Mouse (Mus musculus): Measurements from ENCODE around the gene Bdkrb2. TPM values are rescaled to one million over a fixed set of nuclear protein-coding genes. Genes with fewer than 3 reads are reported as not detected.

Gene Bdkrb2
- polyA plus RNA-seq, 1 experiment: not detected

DNA sequence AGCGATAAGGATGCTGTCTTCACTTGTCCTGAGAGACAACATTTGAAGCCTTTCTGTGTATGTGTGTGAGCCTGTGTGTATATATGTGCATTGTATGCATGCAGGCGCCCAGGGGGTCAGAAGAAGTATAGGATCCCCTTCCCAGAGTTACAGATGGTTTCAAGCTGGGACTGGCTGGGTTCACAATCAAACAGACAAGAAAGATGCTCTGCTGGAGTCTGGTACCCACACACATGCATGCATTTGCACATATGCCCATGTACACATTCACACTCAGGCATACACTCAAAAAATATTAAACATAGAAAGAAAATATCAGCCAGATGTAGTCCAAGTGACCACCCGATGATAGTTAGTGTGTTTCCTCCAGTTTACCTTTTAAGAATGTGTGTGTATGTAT is 20.5 kb upstream of the Bdkrb2 start:
- TF ChIP-seq GATA1 (IDR thresholded peaks at IDR 0.05; ENCODE audit: low read length): no peak

DNA sequence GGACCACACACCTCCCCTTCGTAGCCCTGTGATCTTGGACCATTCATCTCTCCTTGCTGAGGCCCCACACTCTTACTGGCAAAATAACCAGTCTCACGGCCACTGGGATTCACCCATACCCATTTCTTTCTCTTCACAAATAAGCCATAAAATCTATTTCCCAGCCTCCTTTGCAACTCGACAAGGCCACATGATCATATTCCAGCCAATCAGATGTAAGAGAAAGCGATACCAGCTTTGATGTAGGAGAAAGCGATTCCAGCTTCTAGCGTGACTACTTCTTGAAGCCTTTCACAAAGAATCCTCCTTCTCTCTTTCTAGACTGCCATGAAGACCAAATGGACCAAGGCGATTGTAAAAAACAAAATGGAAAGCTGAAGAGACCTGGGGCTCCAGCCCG is 19.9 kb upstream of the Bdkrb2 start:
- TF ChIP-seq GATA1 (IDR thresholded peaks at IDR 0.05; ENCODE audit: low read length): no peak

DNA sequence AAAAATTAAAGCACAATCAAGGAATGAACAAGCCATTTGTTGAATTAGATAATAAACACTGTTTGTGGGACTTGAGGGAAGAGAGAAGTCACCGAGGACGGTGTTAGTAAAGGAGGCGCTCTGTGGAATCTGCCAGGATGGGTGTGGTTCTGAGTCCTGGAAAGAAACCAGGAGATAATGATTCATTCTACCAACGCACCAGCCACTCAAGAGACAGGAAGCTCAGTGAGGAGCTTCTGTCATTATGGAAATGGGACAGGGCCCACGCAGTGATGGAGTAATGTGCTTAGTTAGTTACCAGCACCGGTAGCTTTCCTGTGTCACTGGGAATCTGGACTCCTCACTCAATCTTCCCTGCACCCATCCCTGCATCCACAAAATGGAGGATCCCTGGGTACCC is 19.3 kb upstream of the Bdkrb2 start:
- TF ChIP-seq GATA1 (IDR thresholded peaks at IDR 0.05; ENCODE audit: low read length): no peak

DNA sequence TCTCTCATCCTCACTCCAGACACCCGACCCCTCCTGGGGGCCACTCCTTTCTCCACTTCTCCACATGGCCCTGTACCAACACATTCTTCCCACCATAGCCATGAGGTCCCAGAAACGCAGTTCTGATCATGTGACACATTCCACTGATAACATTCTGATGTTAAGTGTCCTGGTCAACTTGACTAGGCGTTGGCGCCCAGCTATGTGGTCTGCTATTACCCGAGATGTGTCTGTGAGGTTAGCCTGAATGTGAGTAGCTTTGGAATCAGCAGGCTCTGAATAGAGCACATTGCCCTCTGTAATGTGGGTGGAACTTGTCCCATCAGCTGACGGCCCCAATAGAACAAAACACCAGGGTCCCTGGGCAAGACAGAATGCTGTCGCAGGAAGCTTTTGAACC is 18.2 kb upstream of the Bdkrb2 start:
- TF ChIP-seq GATA1 (IDR thresholded peaks at IDR 0.05; ENCODE audit: low read length): no peak

DNA sequence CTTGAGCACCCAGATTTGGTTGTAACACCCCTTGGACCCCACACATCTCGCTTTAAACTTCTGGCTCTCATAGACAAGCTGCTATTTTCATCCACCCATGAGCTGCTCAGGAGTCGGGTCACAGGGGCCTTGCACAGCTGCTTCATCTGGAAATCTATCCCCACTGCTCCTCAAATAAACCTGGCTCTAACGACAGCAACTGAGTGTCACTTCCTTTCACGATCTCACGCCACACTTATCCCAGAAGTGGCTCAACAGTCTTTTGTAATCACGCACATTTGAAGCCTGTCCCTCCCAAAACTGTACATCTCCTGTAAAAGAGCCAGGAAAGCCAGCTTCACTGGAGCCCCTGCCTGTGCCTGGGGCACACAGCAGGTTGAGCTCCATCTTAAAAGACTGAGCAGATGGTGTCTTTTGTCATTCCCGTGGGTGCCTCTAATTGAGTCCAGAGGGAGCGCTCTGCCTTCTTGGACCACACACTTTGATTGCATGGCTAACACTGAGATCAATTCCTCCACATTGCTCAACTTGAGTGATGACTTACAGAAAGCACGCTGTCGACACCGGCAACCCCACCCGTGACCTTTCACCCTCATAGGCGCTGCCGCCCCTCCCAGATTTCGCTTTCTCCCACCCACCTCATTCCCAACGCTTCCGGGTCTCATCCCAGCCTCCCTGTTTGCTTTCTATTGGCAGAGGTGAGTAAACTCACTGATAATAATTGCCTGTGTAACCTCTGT is 17.2 kb upstream of the Bdkrb2 start:
- TF ChIP-seq GATA1 (IDR thresholded peaks at IDR 0.05; ENCODE audit: low read length): no peak

DNA sequence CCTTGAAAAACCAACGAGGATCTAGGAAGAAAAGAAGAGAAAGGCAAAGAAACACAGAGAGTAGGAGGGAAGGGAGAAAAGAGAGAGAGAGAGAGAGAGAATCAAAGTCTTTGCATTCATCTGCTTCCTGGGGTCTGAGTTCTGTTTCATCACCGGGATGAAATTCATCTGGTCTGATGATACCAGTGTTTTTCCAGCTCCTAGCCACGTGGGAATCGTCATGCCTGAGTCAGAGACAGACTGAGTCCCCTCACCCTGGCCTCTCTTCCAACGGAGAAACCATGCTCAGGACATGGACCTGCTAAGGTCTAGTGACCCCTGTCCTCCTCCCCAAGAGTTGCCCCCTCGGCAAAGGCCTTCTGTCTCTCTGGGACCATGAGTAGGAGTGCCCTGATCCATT is 16.5 kb upstream of the Bdkrb2 start:
- no peak for TF ChIP-seq GATA1 (IDR thresholded peaks at IDR 0.05; ENCODE audit: low read length)

DNA sequence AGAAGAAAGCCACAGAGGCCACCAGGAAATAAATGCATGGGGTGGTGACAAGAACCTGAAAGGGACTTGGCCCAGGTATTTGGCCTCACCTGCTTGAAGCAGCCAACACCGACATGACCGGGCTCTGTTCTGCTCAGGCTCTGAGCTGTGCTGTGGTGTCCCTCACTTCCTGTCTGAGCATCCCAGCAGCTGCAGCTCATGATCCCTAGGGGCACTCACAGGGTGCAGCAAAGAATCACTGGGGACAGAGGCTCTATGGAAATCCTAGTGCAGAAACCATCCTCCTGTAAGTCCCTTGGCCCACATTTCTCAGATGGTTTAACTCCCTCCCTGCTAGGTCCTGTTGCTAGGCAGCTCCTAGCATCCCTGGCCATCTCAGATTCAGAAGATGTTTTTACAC is 15.9 kb upstream of the Bdkrb2 start:
- no peak for TF ChIP-seq GATA1 (IDR thresholded peaks at IDR 0.05; ENCODE audit: low read length)

DNA sequence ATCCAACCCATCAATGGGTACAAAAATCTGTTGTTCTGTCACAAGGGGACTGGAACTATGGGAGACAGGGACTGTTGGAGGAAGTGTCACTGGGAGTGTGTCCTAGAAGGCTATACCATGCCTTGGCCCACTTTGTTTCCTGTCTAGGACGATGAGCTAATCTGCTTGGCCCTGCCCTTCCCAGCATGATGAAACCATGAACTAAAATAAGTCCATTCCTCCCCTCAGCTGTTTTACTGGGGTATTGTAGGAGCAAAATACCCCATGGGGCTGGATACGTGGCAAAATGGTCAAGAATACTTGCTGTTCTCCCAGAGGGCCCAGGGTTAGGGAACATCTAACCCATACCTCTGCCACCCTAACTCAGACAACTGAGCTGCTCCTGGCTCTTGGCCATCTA is 15.0 kb upstream of the Bdkrb2 start:
- TF ChIP-seq GATA1 (IDR thresholded peaks at IDR 0.05; ENCODE audit: low read length): no peak

DNA sequence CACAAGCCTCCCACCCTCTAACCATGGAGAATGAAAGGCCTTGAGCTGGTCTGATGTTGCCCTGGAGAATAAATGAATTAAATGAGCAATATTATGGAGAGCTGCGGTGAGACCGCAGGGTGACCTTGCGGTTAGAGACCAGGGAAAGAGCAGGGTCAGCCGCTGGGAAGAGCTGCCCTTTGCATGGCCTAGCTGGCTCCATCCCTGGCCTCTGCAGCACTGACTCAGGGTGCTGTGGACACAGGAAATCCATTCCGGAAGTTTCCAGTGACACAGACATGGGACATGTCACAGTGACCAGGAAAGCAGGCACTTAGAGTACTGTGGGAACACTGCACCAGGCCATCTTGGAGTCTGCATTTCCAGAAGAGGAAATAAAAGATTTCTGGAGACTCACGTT is 14.1 kb upstream of the Bdkrb2 start:
- TF ChIP-seq GATA1 (IDR thresholded peaks at IDR 0.05; ENCODE audit: low read length): no peak

DNA sequence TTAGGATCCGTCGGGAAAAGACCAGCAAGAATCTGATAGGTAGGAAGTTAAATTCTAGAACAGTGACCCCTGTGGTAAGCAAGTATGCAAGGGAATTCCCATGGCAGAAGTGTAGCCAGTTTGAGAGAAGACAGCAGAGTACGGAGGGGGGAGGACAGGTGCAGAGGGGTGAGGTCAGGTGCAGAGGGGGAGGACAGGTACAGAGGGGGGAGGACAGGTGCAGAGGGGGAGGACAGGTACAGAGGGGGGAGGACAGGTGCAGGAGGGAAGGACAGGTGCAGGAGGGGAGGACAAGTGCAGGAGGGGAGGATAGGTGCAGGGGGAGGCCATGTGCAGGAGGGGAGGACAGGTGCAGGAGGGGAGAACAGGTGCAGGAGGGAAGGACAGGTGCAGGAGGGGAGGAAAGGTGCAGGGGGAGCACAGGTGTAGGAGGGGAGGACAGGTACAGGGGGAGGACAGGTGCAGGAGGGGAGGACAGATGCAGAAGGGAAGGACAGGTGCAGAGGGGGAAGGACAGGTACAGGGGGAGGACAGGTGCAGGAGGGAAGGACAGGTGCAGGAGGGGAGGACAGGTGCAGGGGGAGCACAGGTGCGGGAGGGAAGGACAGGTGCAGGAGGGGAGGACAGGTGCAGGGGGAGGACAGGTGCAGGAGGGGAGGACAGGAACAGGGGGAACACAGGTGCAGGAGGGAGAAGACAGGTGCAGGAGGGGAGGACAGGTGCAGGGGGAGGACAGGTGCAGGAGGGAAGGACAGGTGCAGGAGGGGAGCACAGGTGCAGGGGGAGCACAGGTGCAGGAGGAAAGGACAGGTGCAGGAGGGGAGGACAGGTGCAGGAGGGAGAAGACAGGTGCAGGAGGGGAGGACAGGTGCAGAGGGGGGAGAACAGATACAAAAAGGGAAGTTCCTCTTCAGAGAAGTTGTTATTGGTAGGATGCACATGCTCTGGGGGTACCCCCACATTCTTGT is 12.9 kb upstream of the Bdkrb2 start:
- TF ChIP-seq GATA1 (IDR thresholded peaks at IDR 0.05; ENCODE audit: low read length): no peak

DNA sequence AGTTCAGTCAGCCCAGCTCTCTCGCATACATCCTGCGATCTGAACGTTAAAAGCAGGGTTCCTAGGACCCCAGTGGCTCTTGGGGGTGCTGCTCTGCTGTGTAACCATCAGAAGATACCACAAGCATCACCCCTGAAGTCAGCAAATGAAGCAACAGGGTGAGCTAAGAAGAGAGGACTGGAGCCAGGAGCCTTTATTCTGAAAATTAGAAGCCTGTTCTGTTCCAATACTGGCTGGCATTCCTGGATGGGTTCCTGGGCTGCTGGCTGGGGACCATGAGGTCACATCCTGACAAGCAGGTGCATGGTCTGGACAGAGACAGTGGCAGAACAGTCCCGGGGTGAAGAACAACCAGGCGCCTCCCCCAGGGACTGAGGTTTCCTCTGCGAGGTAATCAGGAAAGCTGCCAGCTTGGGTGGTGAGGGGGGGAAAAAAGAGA is 11.5 kb upstream of the Bdkrb2 start:
- no peak for TF ChIP-seq GATA1 (IDR thresholded peaks at IDR 0.05; ENCODE audit: low read length)

DNA sequence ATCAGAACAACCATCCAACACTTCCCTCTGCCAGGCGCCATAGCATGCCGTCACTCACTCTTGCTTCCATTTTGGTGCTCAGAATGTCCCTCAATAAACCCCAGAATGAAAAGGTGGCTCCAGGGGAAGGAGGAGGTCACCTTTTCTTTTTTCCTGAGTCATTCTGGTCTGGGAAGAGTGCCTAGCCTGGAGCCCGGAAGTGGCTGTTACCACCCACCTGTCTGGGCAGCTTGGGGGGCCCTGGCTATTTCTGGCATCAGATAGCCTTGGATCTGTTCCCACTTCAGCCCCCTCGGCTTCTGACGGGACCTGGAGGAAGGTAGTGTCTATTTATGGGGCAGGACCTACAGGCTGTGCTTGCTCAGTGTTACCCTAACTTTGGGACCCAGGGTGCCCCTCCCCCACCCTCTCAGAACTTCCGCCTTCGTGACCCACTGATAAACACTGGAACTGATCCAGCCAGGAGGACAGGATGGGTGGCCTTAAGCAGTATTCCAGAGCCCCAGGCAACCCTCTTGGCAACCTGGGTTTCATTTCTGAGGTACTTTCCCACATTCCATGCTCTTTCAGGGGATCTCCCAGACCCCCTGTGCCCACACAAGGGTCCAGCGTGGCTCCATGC is 8.8 kb upstream of the Bdkrb2 start:
- TF ChIP-seq GATA1 (IDR thresholded peaks at IDR 0.05; ENCODE audit: low read length): no peak

DNA sequence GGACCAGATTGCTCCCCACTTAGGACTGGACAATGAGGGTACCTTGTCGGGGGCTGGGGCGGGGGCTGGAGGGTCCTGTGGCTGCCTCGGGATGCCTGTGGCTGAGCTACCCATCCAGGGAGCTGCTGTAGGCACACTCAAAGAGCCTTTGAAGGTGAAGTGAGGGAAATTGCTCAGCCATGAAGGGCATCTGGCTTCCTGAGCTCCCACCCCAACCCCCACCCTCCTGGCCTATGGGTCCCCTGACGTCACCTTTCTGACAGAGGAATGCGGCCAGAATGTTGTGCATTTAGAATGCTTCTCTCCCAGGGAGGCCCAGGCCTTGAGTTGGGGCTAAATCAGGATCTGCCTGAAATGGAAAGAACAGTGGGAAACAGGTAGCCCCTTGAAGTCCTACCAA is 7.9 kb upstream of the Bdkrb2 start:
- no peak for TF ChIP-seq GATA1 (IDR thresholded peaks at IDR 0.05; ENCODE audit: low read length)

DNA sequence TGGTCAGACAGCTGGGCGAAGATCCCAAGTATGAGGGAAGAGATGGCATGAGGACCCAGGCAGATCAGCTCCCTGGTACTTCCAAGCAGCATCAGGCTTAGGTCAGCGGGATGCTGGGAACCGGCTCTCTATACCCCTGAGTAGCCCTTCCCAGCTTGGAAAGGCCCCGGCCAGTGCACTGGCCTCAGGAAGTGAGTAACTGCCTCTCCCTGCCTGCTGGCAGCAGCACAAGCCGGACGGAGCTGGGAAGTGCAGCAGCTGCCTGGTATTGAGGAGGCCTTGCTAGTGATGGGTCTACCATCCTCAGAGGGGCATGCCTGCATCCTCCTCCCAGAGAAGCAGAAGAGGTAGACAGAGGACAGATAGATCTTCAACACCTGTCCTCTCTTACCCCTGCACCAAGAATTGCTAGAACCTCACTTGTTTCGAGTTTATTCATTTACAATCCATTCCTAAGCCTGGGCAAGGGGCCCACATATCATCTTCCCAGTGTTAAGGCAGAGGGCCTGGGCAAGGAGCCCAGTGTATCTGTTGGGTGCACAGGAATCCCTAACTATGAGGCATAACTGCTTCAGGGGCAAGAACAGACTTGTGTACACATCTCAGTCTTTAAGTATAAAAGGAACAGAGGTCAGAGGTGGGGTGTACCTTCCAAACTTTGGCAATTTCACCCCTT is 5.6 kb upstream of the Bdkrb2 start:
- TF ChIP-seq GATA1 (IDR thresholded peaks at IDR 0.05; ENCODE audit: low read length): no peak

DNA sequence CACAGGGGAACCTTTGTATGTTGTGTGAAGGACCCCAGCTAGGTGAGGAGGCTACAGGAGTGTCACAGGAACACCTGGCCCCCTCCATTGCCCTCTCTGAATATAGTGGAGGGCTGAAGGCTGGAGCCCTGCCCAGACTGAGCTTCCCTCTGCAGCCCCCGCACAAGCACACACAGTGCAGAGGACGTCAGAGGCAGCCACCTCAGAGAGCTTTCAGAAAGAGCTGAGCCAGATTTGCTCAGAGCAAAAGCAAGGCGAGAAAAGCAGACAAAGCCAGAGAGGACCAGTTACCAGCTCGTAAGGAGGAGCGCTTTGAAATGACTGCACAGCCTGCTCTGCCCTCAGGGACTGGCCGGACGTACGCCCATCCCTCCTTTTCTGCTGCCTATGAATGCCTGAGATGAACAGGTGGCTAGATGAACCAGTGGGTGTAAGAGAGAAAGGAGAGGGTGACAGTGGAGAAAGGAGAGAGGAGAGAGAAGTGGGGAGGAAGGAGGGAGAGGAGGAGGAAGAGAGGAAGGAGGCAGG is 2.0 kb upstream of the Bdkrb2 start:
- TF ChIP-seq GATA1 (IDR thresholded peaks at IDR 0.05; ENCODE audit: low read length): no peak
